Mouse (Mus musculus) bone marrow macrophage, adult 2 months (primary cell): ENCODE results near the gene Grhl3. TPM values are rescaled to one million over a fixed set of nuclear protein-coding genes. Genes with fewer than 3 reads are reported as not detected.

ENCODE experiments used
- H3K27ac ChIP-seq: 2 replicates; pipeline ENCODE4 v1.5.1; 2012; ENCODE audit warnings: low read depth, low read length; ENCODE audit not compliant: insufficient read depth
- H3K4me1 ChIP-seq: 2 replicates; pipeline ENCODE4 v1.6.1; 2012; ENCODE audit warnings: low read length; ENCODE audit not compliant: control insufficient read depth, insufficient read depth
- H3K4me3 ChIP-seq: 2 replicates; pipeline ENCODE4 v1.5.1; 2012; ENCODE audit warnings: mild to moderate bottlenecking, low read length, moderate library complexity; ENCODE audit not compliant: insufficient read depth
- CTCF ChIP-seq: IDR thresholded peaks from 2 replicates; pipeline ENCODE4 v1.5.1; 2012; ENCODE audit warnings: low read depth, mild to moderate bottlenecking, low read length, moderate library complexity
- POLR2A ChIP-seq: IDR thresholded peaks from 2 replicates; pipeline ENCODE4 v1.6.1; 2012; ENCODE audit warnings: mild to moderate bottlenecking, low read depth, low read length, borderline replicate concordance
- polyA plus RNA-seq: library from polyadenylated mRNA; stranded (reverse); fragments of >200 nt; gene quantifications from 2 replicates; pipeline ENCODE4 v1.2.4, GENCODE M21; 2012; ENCODE audit not compliant: missing spikeins, insufficient read depth, insufficient read length

Grhl3 gene
- polyA plus RNA-seq, 1 experiment: not detected

- TF ChIP-seq POLR2A (no peak), CTCF (no peak)
- no peaks in the 10 kb centered on the region for H3K4me1 ChIP-seq
- H3K4me3 ChIP-seq: no peak overlapping the region
- no peak overlapping the region for H3K27ac ChIP-seq
Observed at GRCm38 (mm10) chr4:135599497-135600182, 26.2 kb upstream of the Grhl3 start.

- Histone ChIP-seq H3K4me3 (no peak overlapping the region), H3K27ac (no peak overlapping the region), H3K4me1 (no peaks in the 10 kb centered on the region)
- TF ChIP-seq POLR2A (no peak), CTCF (no peak)
Observed at GRCm38 (mm10) chr4:135598998-135599397, 25.6 kb upstream of the Grhl3 start.

GRCm38 (mm10) chr4:135597571-135597970 lies 24.1 kb upstream of the Grhl3 start:
- Histone ChIP-seq H3K4me1 (no peaks in the 10 kb centered on the region), H3K4me3 (no peak overlapping the region), H3K27ac (no peak overlapping the region)
- TF ChIP-seq CTCF (no peak), POLR2A (no peak)

- TF ChIP-seq CTCF (no peak), POLR2A (no peak)
- H3K4me1 ChIP-seq: no peaks in the 10 kb centered on the region
- no peak overlapping the region for H3K27ac ChIP-seq
- H3K4me3 ChIP-seq: no peak overlapping the region
Observed at GRCm38 (mm10) chr4:135595943-135596342, 22.5 kb upstream of the Grhl3 start.

- Histone ChIP-seq H3K4me3 (no peak overlapping the region), H3K4me1 (no peaks in the 10 kb centered on the region), H3K27ac (no peak overlapping the region)
- TF ChIP-seq POLR2A (no peak), CTCF (no peak)
Observed at GRCm38 (mm10) chr4:135591610-135592304, 18.3 kb upstream of the Grhl3 start.

GRCm38 (mm10) chr4:135591086-135591485 lies 17.7 kb upstream of the Grhl3 start:
- H3K4me3 ChIP-seq: no peak overlapping the region
- TF ChIP-seq CTCF: no peak
- TF ChIP-seq POLR2A: no peak
- no peaks in the 10 kb centered on the region for H3K4me1 ChIP-seq
- H3K27ac ChIP-seq: no peak overlapping the region

GRCm38 (mm10) chr4:135584838-135585237 lies 11.4 kb upstream of the Grhl3 start:
- Histone ChIP-seq H3K4me1 (no peaks in the 10 kb centered on the region), H3K4me3 (no peak overlapping the region), H3K27ac (no peak overlapping the region)
- TF ChIP-seq CTCF: no peak
- no peak for TF ChIP-seq POLR2A

GRCm38 (mm10) chr4:135581222-135581910 lies 7.9 kb upstream of the Grhl3 start:
- no peak overlapping the region for H3K27ac ChIP-seq
- no peaks in the 10 kb centered on the region for H3K4me1 ChIP-seq
- no peak overlapping the region for H3K4me3 ChIP-seq
- TF ChIP-seq POLR2A (no peak), CTCF (no peak)

- H3K4me1 ChIP-seq: no peaks in the 10 kb centered on the region
- no peak for TF ChIP-seq POLR2A
- no peak for TF ChIP-seq CTCF
- H3K27ac ChIP-seq: no peak overlapping the region
- H3K4me3 ChIP-seq: no peak overlapping the region
Observed at GRCm38 (mm10) chr4:135579695-135580094, 6.3 kb upstream of the Grhl3 start.

- no peak for TF ChIP-seq CTCF
- Histone ChIP-seq H3K4me3 (no peak overlapping the region), H3K27ac (no peak overlapping the region), H3K4me1 (no peaks in the 10 kb centered on the region)
Observed at GRCm38 (mm10) chr4:135578490-135578889, 5.1 kb upstream of the Grhl3 start.
